Mouse (Mus musculus) left cerebral cortex, postnatal 14 days (tissue): ENCODE results near the gene Zfp653. TPM values are rescaled to one million over a fixed set of nuclear protein-coding genes. Genes with fewer than 3 reads are reported as not detected.
A peak's percentile ranks its signal among the peaks of the same experiment; 100 is the strongest.
"Not testable (repeated sequence)": the region's sequence is repeated elsewhere in the genome, so short reads cannot be mapped to it uniquely, and the experiment has no call there.

Experiments
- DNase-seq, 2 experiments: peaks; one replicate each; pipeline ENCODE4 v3.0.0; 2021 to 2022; ENCODE audit warnings: low spot score in 2 of 2, mixed read lengths in 1 of 2
- intact Hi-C: fragments of 180-260 bp; cut with DNase I; formaldehyde crosslinking; loops from one replicate; pipeline ENCODE4 v1.15.1; 2025
- total RNA-seq, 2 experiments: library from RNA; stranded (reverse); gene quantifications; 2 replicates each; pipeline ENCODE4 v1.2.3; 2021

Gene Zfp653
- total RNA-seq, 2 experiments from 2014 or later = 19.0 to 21.6 TPM

DNA sequence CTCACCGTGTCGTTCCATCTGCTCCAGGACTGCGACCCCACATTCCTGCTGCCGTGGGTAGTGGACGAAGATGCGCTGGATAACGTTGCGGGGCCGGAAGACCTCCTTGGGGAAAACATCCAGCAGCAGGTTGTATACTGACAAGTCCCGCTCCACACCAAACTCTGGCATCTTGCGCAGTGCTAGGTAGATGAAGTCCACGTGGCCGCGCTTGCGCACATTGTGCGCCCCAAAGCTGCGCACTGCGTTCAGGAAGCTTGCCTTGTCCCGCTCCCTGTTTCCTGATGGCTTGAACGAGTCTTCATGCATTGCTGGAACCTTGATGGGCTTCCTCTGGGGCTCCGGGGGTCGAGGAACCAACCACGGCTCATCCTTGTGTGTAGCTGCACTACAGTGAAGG is 5.0 kb upstream of the Zfp653 start:
- intact Hi-C loops = no loop called here
- DNase-seq = no peak

GRCm38 (mm10) chr9:22075778-22076177 is 4.6 kb upstream of the Zfp653 start:
- intact Hi-C loops, DNase-seq: not testable (repeated sequence)

DNA sequence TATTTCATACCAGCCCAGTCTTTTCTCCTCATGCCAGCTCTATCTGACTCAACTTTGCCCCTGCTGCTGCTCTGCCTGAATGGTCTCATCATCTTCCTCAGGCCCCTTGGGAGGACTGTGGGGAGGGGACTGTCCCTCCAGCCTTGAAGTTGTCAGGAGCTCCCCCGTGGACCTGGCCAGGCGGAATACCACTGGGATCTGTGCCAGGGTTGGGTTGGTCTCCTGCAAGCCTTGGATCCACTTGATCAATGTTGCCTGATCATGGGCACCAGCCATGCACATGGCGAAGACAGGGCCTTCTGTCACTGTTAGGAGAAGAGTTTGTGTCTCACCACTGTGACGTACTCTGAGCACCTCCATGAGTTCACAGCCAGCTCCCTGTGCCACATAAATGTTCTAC is 1.1 kb upstream of the Zfp653 start:
- intact Hi-C loops = no loop called here
- DNase-seq = no peak

DNA sequence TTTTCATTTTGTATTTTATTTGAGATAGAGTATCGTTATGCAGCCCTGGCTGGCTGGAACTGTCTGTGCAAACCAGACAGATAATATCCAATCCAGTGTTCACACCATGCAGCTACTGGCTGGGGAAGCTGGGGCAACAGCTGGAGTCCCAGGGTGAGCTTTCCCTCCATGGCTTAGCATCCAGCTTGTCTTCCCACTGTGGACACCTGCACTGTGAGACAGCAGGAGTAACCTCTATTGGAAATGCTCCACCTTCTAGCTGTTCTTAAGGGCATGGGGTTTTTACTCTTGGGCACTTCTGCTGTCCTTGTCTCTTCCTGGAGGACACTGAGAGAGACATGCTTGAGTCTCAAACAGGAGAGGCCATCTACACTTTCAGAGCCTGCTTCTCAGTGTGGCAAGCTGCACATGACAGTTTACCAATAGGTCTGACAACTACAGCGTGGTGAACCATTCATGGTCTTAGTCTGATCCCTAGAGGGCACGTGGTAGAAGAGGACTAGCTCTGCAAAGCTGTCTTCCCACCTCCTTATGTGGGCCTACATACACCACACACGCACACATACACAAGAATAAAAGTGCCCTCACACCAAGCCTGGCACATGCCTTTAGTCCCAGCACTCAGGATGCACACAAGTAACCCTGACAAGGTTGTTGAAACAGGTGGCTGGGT is 1.2 kb downstream of the Zfp653 start:
- intact Hi-C loops = no loop called here
- DNase-seq = no peak

DNA sequence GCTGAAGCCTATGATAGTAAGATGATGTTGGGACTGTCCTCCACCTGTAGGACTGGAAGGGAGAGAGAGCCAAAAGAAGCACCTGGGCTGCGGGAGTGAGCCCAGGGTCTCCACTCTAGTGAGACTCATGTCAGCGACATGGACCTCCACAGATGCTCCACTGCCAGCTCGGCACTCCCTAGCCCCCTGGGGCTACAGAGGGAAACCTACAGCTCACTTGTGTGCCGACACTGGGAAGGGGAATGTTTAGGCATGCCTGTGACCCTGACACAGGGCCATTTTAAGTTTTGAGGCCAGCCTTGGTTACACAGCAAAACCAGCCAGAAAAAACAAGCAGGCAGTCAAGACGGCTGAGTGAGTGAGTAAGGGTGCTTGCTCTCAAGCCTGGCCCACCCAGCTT is 4.0 kb downstream of the Zfp653 start:
- intact Hi-C loops = loop anchor here (2.0 kb wide), 1 partner anchor 76 kb away; no protein-coding TSS in a partner anchor
- no peak for DNase-seq

DNA sequence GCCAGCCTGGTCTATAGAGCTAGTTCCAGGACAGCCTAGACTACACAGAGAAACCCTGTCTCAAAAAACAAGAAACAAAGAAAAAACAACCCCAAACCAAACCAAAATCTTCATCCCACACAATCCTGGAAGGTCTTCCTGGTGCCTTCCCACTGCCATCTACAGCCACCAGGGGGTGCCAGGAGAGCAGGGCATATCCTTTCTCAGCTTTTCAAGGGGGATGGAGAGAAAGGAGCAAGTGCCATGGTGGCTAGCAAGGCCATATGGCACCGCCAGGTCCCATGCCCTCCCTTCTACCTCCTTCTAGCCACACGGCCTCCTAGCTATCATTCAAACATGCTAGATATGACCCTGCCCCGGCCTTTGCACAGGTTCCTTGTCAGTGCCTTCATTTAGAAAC is 4.7 kb downstream of the Zfp653 start:
- DNase-seq = peak in 1 of 2 experiments; percentile 61
- intact Hi-C loops = loop anchor here (2.0 kb wide), 1 partner anchor 76 kb away; no protein-coding TSS in a partner anchor

DNA sequence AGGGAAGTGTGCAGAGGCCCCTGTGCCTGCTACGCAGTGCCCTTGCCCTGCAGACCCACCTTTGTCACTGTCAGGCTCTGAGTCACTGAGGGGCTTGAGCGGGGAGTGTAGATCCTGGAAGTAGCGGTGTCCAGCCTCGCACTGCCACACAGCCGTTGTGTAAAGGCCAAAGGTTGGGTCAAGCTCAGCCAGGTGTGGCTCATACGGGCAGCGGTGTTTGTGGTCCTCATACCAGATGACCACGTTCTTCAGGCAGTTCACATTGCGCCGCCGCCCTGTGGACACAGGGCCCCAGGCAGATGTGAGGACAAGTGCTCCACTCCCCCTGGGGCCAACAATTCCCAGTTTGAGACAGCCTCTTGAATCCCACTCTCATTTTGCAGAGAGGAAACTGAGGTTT is 5.5 kb downstream of the Zfp653 start:
- no peak for DNase-seq
- intact Hi-C loops = loop anchor here (2.0 kb wide), 1 partner anchor 77 kb away; no protein-coding TSS in a partner anchor

GRCm38 (mm10) chr9:22064341-22064740 is 6.8 kb downstream of the Zfp653 start:
- DNase-seq = no peak
- intact Hi-C loops = no loop called here

DNA sequence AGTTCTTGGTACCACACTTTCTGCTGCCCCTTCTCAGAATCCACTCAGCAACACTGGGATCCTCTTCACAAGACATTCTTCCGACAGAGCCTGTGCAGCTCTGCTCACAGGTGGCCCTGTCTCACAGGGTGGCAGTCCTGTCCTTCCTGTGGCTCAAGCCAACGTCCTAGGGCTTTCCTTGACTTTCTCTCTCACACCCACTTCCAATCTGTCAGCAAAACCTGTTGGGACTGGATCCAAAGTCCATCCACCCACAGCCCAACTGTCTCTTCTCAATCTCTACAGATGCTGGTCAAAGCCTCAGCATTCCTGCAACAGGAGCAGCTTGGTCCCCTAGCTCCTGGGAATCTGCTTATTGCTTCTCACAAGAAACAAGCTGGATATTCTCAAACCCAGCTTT is 9.8 kb downstream of the Zfp653 start:
- intact Hi-C loops = no loop called here
- DNase-seq = peak in 1 of 2 experiments; percentile 52

DNA sequence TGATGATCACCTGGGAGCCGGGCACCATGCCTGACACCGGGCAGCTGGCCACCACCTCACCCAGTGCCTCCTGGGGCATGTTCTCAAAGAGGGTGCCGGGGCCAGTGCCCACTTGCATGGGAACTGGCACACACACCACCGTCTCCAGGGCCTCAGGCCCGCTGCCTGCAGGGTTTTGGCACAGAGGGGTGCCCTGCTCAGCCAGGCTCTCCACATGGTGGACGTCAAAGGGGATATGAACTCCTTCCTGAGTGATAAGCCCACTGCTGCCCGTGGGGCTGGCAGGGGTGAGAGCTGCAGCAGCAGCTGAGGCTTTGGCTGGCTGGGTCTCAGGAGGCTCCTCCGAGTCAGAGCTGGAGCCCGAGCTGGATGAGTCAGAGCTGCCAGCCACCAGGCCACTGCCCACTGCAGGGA is 13.2 kb downstream of the Zfp653 start:
- intact Hi-C loops = no loop called here
- DNase-seq = no peak

DNA sequence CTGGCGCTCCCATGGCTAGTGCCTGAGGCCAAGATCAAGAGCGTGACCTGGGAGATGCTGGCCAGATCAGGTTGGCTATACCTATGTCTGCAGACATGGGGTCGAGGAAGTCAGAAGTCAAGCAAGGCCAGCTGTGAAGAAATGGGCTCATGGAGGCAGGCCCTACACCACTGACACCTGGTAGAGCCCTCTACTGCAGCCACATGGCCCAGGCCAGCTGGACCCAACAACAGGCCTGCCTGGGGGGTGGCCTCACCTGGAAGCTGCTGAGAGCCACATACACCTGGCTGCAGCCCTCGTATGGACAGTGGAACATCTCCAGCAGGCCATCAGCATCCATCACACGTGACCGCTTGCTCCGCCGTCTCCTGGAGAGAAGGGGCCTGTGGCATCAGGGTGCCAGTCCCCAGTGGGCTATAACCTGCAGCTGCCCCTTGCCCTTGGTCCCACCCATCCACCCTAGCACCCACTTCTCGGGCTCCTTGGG is 14.1 kb downstream of the Zfp653 start:
- intact Hi-C loops = no loop called here
- DNase-seq = no peak

DNA sequence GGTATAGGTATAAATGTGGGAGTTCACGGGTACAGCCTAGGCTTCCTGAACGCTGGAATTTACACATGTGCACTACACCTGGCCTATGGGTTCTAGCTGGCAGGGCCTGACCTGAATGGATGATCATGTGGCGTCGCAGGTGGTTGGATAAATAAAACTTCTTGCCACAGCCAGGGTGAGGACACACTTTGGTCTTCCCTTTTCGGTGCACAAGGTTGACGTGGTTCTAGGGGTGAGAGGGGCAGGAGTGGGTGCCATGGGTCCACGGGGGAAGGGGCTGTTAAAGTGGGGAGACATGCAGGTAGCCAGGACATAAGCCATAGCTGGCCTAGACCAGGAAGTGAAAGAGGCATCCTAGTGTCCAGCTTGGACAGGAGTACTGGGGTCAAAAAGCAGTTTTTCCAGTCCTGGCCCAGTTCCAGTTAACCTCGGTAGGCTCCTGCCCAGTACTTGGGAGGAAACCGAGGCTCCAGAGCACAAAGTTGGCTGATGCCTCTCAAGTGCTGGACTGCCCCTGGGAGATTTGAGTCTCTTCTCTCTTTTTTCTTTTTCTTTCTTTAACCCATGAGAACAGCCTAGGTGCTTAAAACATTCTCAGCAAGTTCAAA is 14.8 kb downstream of the Zfp653 start:
- no peak for DNase-seq
- intact Hi-C loops = no loop called here

DNA sequence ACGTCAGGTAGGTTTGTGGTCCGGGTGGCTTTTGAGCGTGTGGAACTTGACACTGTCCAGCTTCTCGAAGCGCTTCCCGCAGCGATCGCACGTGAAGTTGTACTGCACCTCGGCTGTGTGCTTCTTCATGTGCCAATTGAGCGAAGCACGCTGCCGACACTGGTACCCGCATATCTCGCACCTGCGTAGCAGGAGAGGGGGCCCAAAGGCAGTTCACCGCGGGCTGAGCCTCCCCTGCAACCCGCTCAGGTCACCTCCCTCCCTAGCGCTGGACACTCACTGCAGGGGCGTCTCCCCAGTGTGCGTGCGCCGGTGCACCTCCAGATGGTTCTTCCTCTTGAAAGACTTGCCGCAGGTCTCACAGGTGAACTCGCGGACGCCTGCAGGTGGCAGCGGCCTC is 15.5 kb downstream of the Zfp653 start:
- no peak for DNase-seq
- intact Hi-C loops = no loop called here

DNA sequence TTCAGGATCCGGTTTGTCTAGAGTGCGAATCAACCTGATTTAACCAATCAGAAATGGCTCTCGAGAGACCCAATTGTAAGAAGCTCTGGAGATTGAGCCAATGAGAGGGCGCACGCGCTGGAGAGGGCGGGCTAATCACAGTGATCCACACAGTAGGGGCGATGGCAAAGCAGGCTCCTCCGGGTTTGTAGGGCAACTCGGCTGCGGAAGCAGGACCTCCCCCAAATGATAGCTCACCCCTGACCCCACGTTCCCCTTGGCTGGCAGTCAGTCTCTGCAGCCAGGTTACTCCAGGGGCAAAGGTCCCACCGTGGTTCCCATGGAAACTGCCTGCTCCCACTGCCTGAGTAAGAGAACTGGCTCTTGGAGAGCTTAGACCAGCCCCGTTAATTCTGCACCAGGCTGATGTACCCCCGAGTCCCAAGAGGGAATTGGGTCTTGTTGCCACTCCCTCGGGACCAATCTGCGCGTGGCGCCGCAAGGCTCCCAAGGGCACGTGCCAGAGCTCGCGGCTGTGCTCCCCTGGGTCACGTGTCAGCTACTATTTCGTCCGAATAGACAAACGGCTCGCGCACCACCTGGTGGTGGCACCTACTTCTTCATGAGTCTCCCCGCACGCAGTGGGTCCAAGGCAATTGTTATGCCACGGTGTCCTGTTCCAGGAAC is 16.6 kb downstream of the Zfp653 start:
- intact Hi-C loops = loop anchor here (5.0 kb wide), 2 partner anchors 42 to 102 kb away; no protein-coding TSS in a partner anchor
- DNase-seq = peak; percentile 83 to 88

- DNase-seq = no peak
- intact Hi-C loops = loop anchor here (5.0 kb wide), 2 partner anchors 41 to 101 kb away; no protein-coding TSS in a partner anchor
Measured at GRCm38 (mm10) chr9:22053657-22054056, 17.5 kb downstream of the Zfp653 start.

GRCm38 (mm10) chr9:22051958-22052254 is 19.3 kb downstream of the Zfp653 start, which contains the start of gene Elavl3:
Gene Elavl3 (minus strand): TSS chr9:22052023.
- DNase-seq = peak; percentile 85 to 87
- intact Hi-C loops = loop anchor here (5.0 kb wide), 2 partner anchors 40 to 100 kb away; no protein-coding TSS in a partner anchor

GRCm38 (mm10) chr9:22051161-22051957 is 19.8 kb downstream of the Zfp653 start:
- intact Hi-C loops = loop anchor here (5.0 kb wide), 2 partner anchors 39 to 99 kb away; no protein-coding TSS in a partner anchor
- peak in 1 of 2 experiments; percentile 39 for DNase-seq

DNA sequence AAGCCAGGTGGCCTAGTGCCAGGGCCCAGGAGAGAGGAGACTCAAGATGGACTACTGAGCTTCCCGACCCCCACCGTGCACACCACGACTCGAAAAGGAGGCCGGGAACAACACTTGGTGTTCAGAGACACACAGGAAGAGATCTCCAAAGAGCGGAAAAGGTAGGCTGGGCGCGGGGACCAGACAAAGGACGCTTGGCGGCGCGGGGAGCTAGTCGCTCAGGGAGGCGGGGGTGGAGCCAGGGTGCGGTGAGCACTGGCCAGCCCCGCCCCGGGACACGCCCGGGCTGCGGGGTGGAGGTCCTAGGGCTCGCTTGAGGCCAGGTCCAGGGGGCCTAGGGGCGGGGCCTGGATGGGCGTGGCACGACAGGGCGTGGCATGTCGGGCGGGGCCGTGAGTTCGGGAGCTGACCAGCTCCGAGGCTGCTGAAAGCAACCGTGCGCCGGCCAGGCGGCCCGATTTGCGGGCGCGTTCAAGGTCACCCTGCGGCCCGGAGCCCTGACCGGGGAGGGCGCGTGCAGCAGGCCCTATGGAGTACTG is 20.8 kb downstream of the Zfp653 start:
- intact Hi-C loops = loop anchor here (5.0 kb wide), 2 partner anchors 38 to 98 kb away; no protein-coding TSS in a partner anchor
- DNase-seq = peak; percentile 52 to 64

- intact Hi-C loops = loop anchor here (5.0 kb wide), 2 partner anchors 37 to 97 kb away; no protein-coding TSS in a partner anchor
- DNase-seq = no peak
Measured at GRCm38 (mm10) chr9:22049721-22050270, 21.4 kb downstream of the Zfp653 start.
